Mouse (Mus musculus): ENCODE results near the gene Ap4s1. TPM values are rescaled to one million over a fixed set of nuclear protein-coding genes. Genes with fewer than 3 reads are reported as not detected.
"Not testable (repeated sequence)": the region's sequence is repeated elsewhere in the genome, so short reads cannot be mapped to it uniquely, and the experiment has no call there.

The Ap4s1 gene
- polyA plus RNA-seq, 1 experiment: 38.5 TPM

DNA sequence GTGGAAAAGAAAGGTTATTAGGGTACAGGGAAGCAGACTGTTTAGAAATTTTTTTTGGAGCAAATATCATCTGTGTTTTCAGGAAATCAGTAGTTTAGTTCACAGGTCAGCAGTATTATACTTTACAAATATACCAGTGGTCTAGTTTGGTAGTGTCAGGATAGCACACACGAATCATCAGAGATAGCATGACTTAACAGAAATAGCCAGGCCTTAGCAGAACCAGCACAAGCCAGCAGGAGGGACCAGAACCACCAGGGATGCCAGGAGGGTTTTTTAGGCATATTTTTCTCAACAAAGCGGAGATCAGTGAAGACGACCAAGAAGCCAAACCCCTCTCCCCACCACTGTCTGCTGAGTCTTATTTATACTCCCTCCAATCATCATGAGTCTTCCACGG lies 17.6 kb upstream of the Ap4s1 start:
- TF ChIP-seq CTCF (IDR thresholded peaks at IDR 0.05; ENCODE audit: control insufficient read depth, insufficient read depth, low read length) (no peak), POLR2A (IDR thresholded peaks at IDR 0.05; ENCODE audit: borderline replicate concordance, control insufficient read depth, low read depth, low read length) (no peak)
- Histone ChIP-seq H3K4me3 (replicated peaks; ENCODE audit: control insufficient read depth, low read depth, low read length) (no peak overlapping the region), H3K27ac (ENCODE audit: control insufficient read depth, insufficient read depth, low read depth, low read length, poor library complexity) (no peak overlapping the region), H3K4me1 (ENCODE audit: control insufficient read depth, insufficient read depth, low read length) (no peaks in the 10 kb centered on the region)
- 68% methylated on average over 4 of the region's 4 CpGs for WGBS

DNA sequence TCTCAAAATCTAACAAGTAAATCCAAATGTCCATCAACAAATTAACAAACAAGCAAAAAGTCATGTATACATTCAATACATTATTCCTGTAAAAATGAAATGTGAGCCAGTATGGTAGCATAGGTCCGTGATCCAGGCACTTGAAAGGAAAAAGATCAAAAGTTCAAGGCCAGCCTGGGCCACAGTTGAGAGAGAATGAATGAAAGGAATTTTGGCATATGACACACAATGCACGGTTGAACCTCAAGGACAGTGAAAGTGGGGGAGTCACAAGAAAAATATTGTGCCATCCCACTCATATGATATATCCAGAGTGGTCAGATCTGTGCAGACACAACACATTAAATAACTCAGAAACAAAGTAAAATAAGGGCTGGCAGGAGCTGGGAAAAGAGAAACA lies 14.4 kb upstream of the Ap4s1 start:
- WGBS: 78% methylated on average over 2 of the region's 2 CpGs
- Histone ChIP-seq H3K4me3 (replicated peaks; ENCODE audit: control insufficient read depth, low read depth, low read length) (no peak overlapping the region), H3K4me1 (ENCODE audit: control insufficient read depth, insufficient read depth, low read length) (peaks cover 2% of the 10 kb centered on the region; the same call in 1 of the 2 replicates), H3K27ac (ENCODE audit: control insufficient read depth, insufficient read depth, low read depth, low read length, poor library complexity) (no peak overlapping the region)
- no peak for TF ChIP-seq CTCF (IDR thresholded peaks at IDR 0.05; ENCODE audit: control insufficient read depth, insufficient read depth, low read length)
- no peak for TF ChIP-seq POLR2A (IDR thresholded peaks at IDR 0.05; ENCODE audit: borderline replicate concordance, control insufficient read depth, low read depth, low read length)

DNA sequence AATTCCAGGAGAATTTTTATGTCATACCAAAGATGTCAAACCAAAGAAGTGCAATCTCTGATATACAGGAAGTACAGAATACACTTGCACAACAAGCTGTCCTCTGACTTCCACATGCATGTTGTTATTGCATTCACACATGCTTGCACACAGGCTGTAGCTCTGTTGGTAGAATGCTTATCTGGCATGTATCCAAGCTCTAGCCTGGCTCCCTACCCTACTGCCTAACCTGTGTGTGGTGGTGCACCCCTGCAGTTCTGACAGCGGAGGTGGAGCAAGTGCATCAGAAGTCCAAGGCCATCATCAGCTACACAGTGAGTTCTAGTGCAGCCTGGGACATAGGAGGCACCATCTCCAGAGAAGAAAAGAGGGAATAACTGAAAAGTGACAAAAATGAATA lies 12.0 kb upstream of the Ap4s1 start:
- peaks cover 2% of the 10 kb centered on the region; the same call in 1 of the 2 replicates for H3K4me1 ChIP-seq (ENCODE audit: control insufficient read depth, insufficient read depth, low read length)
- no peak overlapping the region for H3K4me3 ChIP-seq (replicated peaks; ENCODE audit: control insufficient read depth, low read depth, low read length)
- 74% methylated on average over 1 of the region's 1 CpGs for WGBS
- TF ChIP-seq CTCF (IDR thresholded peaks at IDR 0.05; ENCODE audit: control insufficient read depth, insufficient read depth, low read length) (no peak), POLR2A (IDR thresholded peaks at IDR 0.05; ENCODE audit: borderline replicate concordance, control insufficient read depth, low read depth, low read length) (no peak)
- no peak overlapping the region for H3K27ac ChIP-seq (ENCODE audit: control insufficient read depth, insufficient read depth, low read depth, low read length, poor library complexity)

DNA sequence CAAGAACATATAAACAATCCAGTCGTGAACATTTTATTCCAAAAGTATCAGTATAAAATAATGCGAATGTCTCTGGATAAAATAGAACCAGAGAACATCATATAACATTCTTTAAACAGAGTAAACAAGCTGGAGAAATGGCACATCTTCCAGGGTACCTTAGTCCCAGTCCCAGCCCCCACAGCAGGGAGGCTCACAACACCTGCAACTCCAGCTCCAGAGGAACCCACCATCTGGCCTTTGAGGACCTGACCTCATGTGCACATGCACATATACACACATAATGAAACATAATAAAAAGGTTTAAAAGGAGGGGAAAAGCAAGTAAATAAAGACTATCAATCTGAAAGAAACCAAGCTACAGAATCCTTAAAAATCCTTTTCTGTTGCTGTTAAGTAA lies 2.3 kb upstream of the Ap4s1 start:
- H3K4me1 ChIP-seq (ENCODE audit: control insufficient read depth, insufficient read depth, low read length): peaks cover 2% of the 10 kb centered on the region; the same call in 1 of the 2 replicates
- no peak overlapping the region for H3K27ac ChIP-seq (ENCODE audit: control insufficient read depth, insufficient read depth, low read depth, low read length, poor library complexity)
- WGBS: 90% methylated on average over 2 of the region's 2 CpGs
- TF ChIP-seq CTCF (IDR thresholded peaks at IDR 0.05; ENCODE audit: control insufficient read depth, insufficient read depth, low read length) (no peak), POLR2A (IDR thresholded peaks at IDR 0.05; ENCODE audit: borderline replicate concordance, control insufficient read depth, low read depth, low read length) (no peak)
- H3K4me3 ChIP-seq (replicated peaks; ENCODE audit: control insufficient read depth, low read depth, low read length): no peak overlapping the region

DNA sequence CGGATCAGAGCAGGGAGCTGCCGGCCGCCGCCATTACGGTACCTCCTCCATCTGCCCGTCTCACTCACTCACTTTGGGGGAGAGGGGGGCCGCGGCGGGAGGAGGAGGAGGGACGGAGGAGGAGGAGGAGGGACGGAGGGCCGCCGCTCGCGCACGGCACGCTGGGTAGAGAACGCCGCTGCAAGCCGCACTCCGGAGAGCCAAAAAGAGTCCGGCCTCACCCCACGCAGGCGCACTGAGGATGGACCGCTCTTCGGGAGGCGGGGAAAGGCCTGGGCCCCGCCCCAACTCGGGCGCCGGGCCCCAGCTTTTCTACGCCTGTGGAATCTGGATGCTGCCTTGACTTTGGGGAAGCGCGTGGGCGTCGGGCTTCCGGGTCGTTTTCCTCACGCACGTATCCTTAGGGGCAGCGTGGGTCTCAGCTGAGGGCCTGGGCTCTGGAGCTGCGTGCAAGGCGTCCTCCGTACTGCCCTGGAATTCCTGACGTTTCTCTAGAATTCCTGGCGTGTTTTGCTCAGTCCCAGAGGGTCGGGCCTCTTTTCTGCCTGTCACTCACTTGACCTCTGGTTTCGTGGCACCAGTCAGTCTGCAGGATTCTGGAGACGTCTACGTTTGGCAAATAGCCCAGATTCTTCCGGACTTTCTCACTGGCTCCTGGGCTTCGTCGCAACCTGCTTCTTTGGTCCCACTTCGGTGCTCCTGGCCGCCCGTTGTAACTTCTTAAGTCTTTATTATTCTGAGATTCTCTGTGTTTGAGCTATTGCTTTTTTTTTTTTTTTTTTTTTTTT lies 1.2 kb downstream of the Ap4s1 start, which contains the start of gene Strn3:
TSS of gene Strn3 (minus strand) at position 53 of the 788 bp plus-strand sequence.
- peaks cover 3% of the 10 kb centered on the region; the same call in 1 of the 2 replicates for H3K4me1 ChIP-seq (ENCODE audit: control insufficient read depth, insufficient read depth, low read length)
- H3K4me3 ChIP-seq (replicated peaks; ENCODE audit: control insufficient read depth, low read depth, low read length): peak within 1 kb of the TSS; percentile 86
- TF ChIP-seq POLR2A (IDR thresholded peaks at IDR 0.05; ENCODE audit: borderline replicate concordance, control insufficient read depth, low read depth, low read length) (peak; percentile 88), CTCF (IDR thresholded peaks at IDR 0.05; ENCODE audit: control insufficient read depth, insufficient read depth, low read length) (no peak)
- peak within 1 kb of the TSS; percentile 99 for H3K27ac ChIP-seq (ENCODE audit: control insufficient read depth, insufficient read depth, low read depth, low read length, poor library complexity)
- WGBS: 0% methylated on average over 41 of the region's 56 CpGs

DNA sequence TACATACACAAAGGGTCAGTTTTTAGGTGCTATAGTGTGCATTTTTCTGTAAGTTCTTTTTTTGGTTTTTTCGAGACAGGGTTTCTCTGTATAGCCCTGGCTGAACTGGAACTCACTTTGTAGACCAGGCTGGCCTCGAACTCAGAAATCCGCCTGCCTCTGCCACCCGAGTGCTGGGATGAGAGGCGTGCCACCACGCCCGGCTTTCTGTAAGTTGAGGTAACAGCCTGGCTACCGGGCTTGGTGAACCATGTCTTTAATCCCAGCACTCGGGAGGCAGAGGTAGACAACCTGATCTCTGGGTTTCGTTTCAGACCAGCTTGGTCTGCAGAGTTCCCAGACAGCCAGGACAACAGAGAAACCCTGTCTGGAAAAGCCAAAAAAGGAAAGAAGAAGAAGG lies 2.0 kb downstream of the Ap4s1 start:
- H3K4me3 ChIP-seq (replicated peaks; ENCODE audit: control insufficient read depth, low read depth, low read length): peak overlapping the region; percentile 17
- H3K4me1 ChIP-seq (ENCODE audit: control insufficient read depth, insufficient read depth, low read length); H3K27ac ChIP-seq (ENCODE audit: control insufficient read depth, insufficient read depth, low read depth, low read length, poor library complexity): not testable (repeated sequence)
- WGBS: 62% methylated on average over 10 of the region's 10 CpGs

DNA sequence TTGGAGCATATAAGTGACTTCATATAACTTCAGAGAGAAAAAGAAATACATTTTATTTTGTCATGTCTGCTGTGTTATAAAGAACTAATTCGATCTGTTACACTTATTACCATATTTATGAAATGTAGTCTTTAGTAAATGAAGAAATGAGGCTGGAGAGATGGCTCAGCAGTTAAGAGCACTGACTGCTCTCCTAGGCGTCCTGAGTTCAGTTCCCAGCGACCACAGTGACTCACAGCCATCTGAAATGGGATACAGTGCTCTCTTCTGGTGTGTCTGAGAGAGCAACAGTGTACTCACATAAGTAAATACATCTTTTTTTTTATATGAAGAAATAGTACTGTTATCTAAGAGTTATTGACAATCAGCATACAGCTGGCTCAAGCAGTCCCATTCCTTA lies 2.6 kb downstream of the Ap4s1 start:
- H3K27ac ChIP-seq (ENCODE audit: control insufficient read depth, insufficient read depth, low read depth, low read length, poor library complexity): no peak overlapping the region
- peaks cover 3% of the 10 kb centered on the region; the same call in 1 of the 2 replicates for H3K4me1 ChIP-seq (ENCODE audit: control insufficient read depth, insufficient read depth, low read length)
- no peak overlapping the region for H3K4me3 ChIP-seq (replicated peaks; ENCODE audit: control insufficient read depth, low read depth, low read length)
- WGBS: 71% methylated on average over 3 of the region's 3 CpGs
- TF ChIP-seq POLR2A (IDR thresholded peaks at IDR 0.05; ENCODE audit: borderline replicate concordance, control insufficient read depth, low read depth, low read length) (no peak), CTCF (IDR thresholded peaks at IDR 0.05; ENCODE audit: control insufficient read depth, insufficient read depth, low read length) (no peak)

DNA sequence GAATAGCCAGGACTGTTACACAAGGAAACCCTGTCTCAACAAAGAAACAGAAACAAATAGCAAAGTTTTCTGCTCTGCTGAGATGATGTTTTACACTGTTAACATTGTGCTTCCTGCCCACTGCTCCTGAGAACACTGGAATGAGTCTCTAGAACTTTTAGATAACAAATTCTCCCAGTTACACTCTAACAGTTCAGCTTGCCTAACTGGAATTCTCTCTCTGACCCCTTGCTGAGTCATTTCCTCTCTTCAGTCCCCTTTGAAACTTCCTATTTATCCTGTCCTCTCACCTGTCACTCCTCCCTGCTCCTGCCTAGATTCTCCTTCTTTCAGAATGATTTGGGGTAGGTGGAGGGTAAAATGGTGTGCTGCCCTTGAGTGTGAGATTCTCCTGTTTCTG lies 3.3 kb downstream of the Ap4s1 start:
- Histone ChIP-seq H3K4me1 (ENCODE audit: control insufficient read depth, insufficient read depth, low read length) (peaks cover 3% of the 10 kb centered on the region; the same call in 1 of the 2 replicates), H3K4me3 (replicated peaks; ENCODE audit: control insufficient read depth, low read depth, low read length) (no peak overlapping the region), H3K27ac (ENCODE audit: control insufficient read depth, insufficient read depth, low read depth, low read length, poor library complexity) (no peak overlapping the region)
- TF ChIP-seq CTCF (IDR thresholded peaks at IDR 0.05; ENCODE audit: control insufficient read depth, insufficient read depth, low read length) (no peak), POLR2A (IDR thresholded peaks at IDR 0.05; ENCODE audit: borderline replicate concordance, control insufficient read depth, low read depth, low read length) (no peak)
